Mouse (Mus musculus) adrenal gland, postnatal 0 days (tissue): Measurements from ENCODE around the gene Gm12355. TPM values are rescaled to one million over a fixed set of nuclear protein-coding genes. Genes with fewer than 3 reads are reported as not detected.

Source experiments
- polyA plus RNA-seq: library from polyadenylated mRNA; unstranded; fragments of >200 nt; fragmentation: Nextera tagmentation; extraction: Ambion mirVana; gene quantifications from 2 replicates; pipeline ENCODE4 v1.2.1, GENCODE M21; 2015

Gm12355 gene
- polyA plus RNA-seq, result 0.52 and 0.90 TPM in 2 replicates

DNA sequence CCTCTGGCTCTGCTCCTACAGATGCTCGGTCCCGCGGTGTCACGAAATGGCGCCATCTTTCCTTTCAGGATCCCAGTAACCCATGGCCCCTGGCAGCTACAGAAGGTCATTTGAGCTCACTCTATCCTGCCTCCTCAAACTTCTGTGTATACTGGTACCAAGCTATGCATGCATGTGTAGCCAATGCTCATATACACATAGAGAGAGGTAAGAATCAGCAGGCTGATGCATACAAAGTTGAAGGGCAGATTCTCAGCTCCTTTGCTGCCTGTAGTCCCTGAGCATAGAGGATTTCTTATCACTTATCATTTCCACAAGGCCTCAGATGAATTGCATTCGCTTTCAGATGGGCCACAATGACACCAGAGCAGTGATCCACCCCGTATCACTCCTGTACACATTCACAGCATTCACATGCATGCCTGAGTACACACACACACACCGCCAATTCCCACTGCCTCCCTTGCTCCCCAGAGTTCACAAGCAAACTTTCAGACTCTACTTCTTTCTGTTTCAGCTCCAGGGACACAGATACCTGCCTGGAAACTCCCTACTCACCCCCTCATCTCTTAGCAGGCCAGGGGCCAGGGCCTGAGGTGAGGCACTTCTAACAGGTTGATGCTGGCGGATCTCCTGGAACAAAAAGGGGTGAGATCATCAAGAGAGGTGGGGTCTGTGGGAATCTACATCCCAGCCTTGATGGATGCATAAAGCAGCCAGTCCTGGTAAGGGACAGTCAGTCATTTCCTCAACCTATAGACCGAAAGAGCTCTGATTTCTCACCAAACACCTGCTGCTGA, at the start of gene Gm12355, which contains the start of gene Gsdma3:
Gm12355 (minus strand) TSS at position 51 of the 800 bp plus-strand sequence.
Gsdma3 (plus strand) TSS at position 750 of the 800 bp plus-strand sequence.

GRCm38 (mm10) chr11:98664091-98664490, 38.6 kb upstream of the Gm12355 start, which contains the start of gene Gsdma:
Gene Gsdma (plus strand): TSS chr11:98664351.

GRCm38 (mm10) chr11:98646459-98646858, 21.0 kb upstream of the Gm12355 start, which contains the start of gene Gsdma2:
Gene Gsdma2 (plus strand): TSS chr11:98646759.

DNA sequence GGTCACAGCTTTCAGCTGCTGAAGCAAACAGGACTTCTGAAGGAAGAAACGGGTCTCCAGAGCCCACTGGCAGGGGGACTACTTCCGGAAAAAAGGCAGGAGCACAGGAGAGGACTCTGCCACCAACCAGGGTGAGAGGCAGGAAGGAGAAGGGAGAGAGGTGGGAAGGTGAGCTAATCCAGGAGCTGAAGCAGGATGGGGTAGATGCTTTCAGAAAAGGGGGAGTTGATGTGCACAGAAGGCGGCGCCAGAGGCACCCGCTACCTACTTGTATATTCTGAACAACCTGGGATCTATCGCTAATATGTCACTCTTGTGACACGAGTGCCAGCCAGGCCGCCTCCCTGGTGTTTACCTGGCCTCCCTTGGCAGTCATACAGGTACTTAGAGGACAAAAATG, 27.5 kb downstream of the Gm12355 start, which contains the start of gene Lrrc3c:
Lrrc3c (plus strand) TSS at position 301 of the 400 bp plus-strand sequence.

DNA sequence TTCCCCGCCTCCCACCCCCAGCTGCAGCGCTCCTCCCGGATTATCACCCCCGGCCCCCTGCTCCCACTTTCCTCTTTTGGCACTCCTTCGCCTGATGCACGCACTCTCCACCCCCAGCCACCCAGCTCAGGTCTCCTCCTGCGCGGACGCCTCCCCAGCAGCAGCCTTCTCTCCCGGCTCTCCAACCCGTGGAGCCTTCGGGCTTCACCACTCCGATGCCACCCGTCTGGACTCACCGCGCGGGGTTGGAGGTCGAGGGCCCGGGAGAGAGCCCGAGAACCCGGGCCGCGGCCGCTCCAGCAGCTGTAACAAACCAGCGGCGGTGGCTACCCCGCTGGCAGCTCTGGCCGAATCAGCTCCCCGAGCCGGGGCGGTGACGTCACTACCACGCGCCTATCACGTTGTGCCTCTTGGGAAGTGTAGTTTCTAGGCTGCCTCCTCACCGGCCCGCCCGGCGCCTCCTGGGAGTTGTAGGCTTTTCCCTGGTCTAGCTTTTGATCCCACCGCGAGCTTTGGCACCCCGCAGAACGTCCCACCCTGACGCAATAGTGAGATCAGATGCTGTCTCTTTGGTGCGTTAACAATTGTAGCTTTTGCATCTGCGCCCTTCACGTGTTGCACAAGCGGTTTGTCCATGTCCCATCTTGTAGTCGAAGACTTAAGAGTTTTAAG, 38.4 kb downstream of the Gm12355 start, which contains the start of gene Ormdl3:
Ormdl3 (minus strand) TSS at position 477 of the 672 bp plus-strand sequence.

Other genes with a start within 250 kb of the Gm12355 start
- 0.84 and 3.6 TPM in 2 replicates for gene Tcap, start 241.8 kb downstream of the Gm12355 start, polyA plus RNA-seq
- gene Pnmt, start 239.2 kb downstream of the Gm12355 start, polyA plus RNA-seq, result 221 and 533 TPM in 2 replicates
- 5.1 and 7.3 TPM in 2 replicates for gene Pgap3, start 225.2 kb downstream of the Gm12355 start, polyA plus RNA-seq
- gene Erbb2, start 213.2 kb downstream of the Gm12355 start, polyA plus RNA-seq, result 8.3 and 12.0 TPM in 2 replicates
- 163 and 178 TPM in 2 replicates for gene Mien1, start 186.7 kb downstream of the Gm12355 start, polyA plus RNA-seq
- 1.3 and 3.3 TPM in 2 replicates for gene Grb7, start 179.3 kb downstream of the Gm12355 start, polyA plus RNA-seq
- 0.21 and 0.30 TPM in 2 replicates for gene Ikzf3, start 79.6 kb downstream of the Gm12355 start, polyA plus RNA-seq
- gene Zpbp2, start 74.6 kb downstream of the Gm12355 start, polyA plus RNA-seq, result 0.66 and 1.1 TPM in 2 replicates
- gene Ormdl3, start 38.3 kb downstream of the Gm12355 start, polyA plus RNA-seq, result 55.8 and 86.2 TPM in 2 replicates
- not detected in 2 replicates for gene Lrrc3c, start 27.4 kb downstream of the Gm12355 start, polyA plus RNA-seq
- not detected in 2 replicates for gene Gsdma3, start 699 bp upstream of the Gm12355 start, polyA plus RNA-seq
- 0.25 TPM in 1 of 2 replicates, not detected in the other for gene Gsdma2, start 21.1 kb upstream of the Gm12355 start, polyA plus RNA-seq
- gene Gsdma, start 38.7 kb upstream of the Gm12355 start, polyA plus RNA-seq, result 0.14 TPM in 1 of 2 replicates, not detected in the other
- 100 and 141 TPM in 2 replicates for gene Psmd3, start 56.9 kb upstream of the Gm12355 start, polyA plus RNA-seq
- gene Csf3, start 75.6 kb upstream of the Gm12355 start, polyA plus RNA-seq, result 0.22 TPM in 1 of 2 replicates, not detected in the other
- 18.5 and 26.8 TPM in 2 replicates for gene Med24, start 103.8 kb upstream of the Gm12355 start, polyA plus RNA-seq
- 31.4 and 43.5 TPM in 2 replicates for gene Thra, start 115.0 kb upstream of the Gm12355 start, polyA plus RNA-seq
- 27.2 and 64.4 TPM in 2 replicates for gene Nr1d1, start 149.7 kb upstream of the Gm12355 start, polyA plus RNA-seq
- gene Msl1, start 169.9 kb upstream of the Gm12355 start, polyA plus RNA-seq, result 17.3 and 19.8 TPM in 2 replicates
- gene Casc3, start 179.2 kb upstream of the Gm12355 start, polyA plus RNA-seq, result 21.9 and 22.8 TPM in 2 replicates
- gene Rapgefl1, start 211.1 kb upstream of the Gm12355 start, polyA plus RNA-seq, result 0.41 and 0.91 TPM in 2 replicates
- gene Wipf2, start 238.0 kb upstream of the Gm12355 start, polyA plus RNA-seq, result 1.8 and 2.6 TPM in 2 replicates